Mouse (Mus musculus) granulocyte monocyte progenitor cell, adult 5-6 weeks (primary cell): Measurements from ENCODE around the gene Dazap2. TPM values are rescaled to one million over a fixed set of nuclear protein-coding genes. Genes with fewer than 3 reads are reported as not detected.
A peak's percentile ranks its signal among the peaks of the same experiment; 100 is the strongest.

Experiments
- ATAC-seq: replicated peaks from 2 replicates; pipeline ENCODE4 v1.8.0; 2016; ENCODE audit warnings: mild to moderate bottlenecking, moderate TSS enrichment, inconsistent platforms; ENCODE audit not compliant: poor library complexity, severe bottlenecking
- total RNA-seq, 2 experiments: library from RNA; stranded (forward) in 1 of 2; stranded (reverse) in 1 of 2; fragments of 200-712, 200-1000 nt in 1 of 2; fragments of >200 nt in 1 of 2; fragmentation: Nextera tagmentation in 1 of 2; gene quantifications; 2 replicates each; pipeline ENCODE4 v1.2.3; 2014 to 2017

The Dazap2 gene
- total RNA-seq, 2 experiments from 2014 or later, result 155 to 252 TPM

- ATAC-seq, result peak; percentile 71
These were observed 54.2 kb downstream of the Dazap2 start, which contains the start of gene Bin2 for GRCm38 (mm10) chr15:100669337-100669736. Gene Bin2 (minus strand): TSS chr15:100669553.

DNA sequence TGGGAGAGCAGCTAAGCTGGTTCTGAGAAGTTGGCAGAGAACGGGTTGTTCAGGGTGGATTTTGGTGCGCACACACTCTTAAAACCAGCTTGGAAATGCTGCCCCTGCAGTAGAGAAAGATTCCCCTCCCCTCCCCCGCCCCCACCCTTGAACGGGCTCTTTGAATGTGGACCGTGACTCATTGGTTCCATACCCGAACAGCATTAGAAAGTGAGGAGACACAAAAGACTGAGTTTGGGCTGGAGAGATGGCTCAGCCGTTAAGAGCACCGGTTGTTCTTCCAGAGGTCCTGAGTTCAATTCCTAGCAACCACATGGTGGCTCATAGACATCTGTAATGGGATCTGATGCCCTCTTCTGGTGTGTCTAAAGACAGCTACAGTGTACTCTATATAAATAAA lies 54.9 kb downstream of the Dazap2 start:
- ATAC-seq, result no peak

Other genes starting within 250 kb of the Dazap2 start
- not detected in 2 replicates for gene Gm5475, start 193.2 kb upstream of the Dazap2 start, total RNA-seq (2014; fragmentation: Nextera tagmentation)
- gene Gm5475, start 193.2 kb upstream of the Dazap2 start, total RNA-seq (2017), result not detected in 2 replicates
- gene Slc11a2, start 190.3 kb upstream of the Dazap2 start, total RNA-seq (2014; fragmentation: Nextera tagmentation), result 10.2 and 10.3 TPM in 2 replicates
- 8.6 and 8.9 TPM in 2 replicates for gene Slc11a2, start 190.3 kb upstream of the Dazap2 start, total RNA-seq (2017)
- 42.5 and 46.2 TPM in 2 replicates for gene Letmd1, start 146.3 kb upstream of the Dazap2 start, total RNA-seq (2014; fragmentation: Nextera tagmentation)
- 25.7 and 34.0 TPM in 2 replicates for gene Letmd1, start 146.3 kb upstream of the Dazap2 start, total RNA-seq (2017)
- gene Csrnp2, start 119.9 kb upstream of the Dazap2 start, total RNA-seq (2014; fragmentation: Nextera tagmentation), result 1.1 and 2.5 TPM in 2 replicates
- 1.6 and 2.0 TPM in 2 replicates for gene Csrnp2, start 119.9 kb upstream of the Dazap2 start, total RNA-seq (2017)
- gene Tfcp2, start 63.3 kb upstream of the Dazap2 start, total RNA-seq (2014; fragmentation: Nextera tagmentation), result 4.9 and 12.8 TPM in 2 replicates
- 8.3 and 10.0 TPM in 2 replicates for gene Tfcp2, start 63.3 kb upstream of the Dazap2 start, total RNA-seq (2017)
- not detected in 2 replicates for gene Pou6f1, start 15.4 kb upstream of the Dazap2 start, total RNA-seq (2014; fragmentation: Nextera tagmentation)
- 0.46 TPM in 1 of 2 replicates, not detected in the other for gene Pou6f1, start 15.4 kb upstream of the Dazap2 start, total RNA-seq (2017)
- 5.4 and 6.1 TPM in 2 replicates for gene Smagp, start 21.6 kb downstream of the Dazap2 start, total RNA-seq (2014; fragmentation: Nextera tagmentation)
- gene Smagp, start 21.6 kb downstream of the Dazap2 start, total RNA-seq (2017), result not detected in 2 replicates
- gene Bin2, start 54.2 kb downstream of the Dazap2 start, total RNA-seq (2014; fragmentation: Nextera tagmentation), result 114 TPM in 2 replicates
- 98.3 and 98.8 TPM in 2 replicates for gene Bin2, start 54.2 kb downstream of the Dazap2 start, total RNA-seq (2017)
- 4.7 and 7.9 TPM in 2 replicates for gene Cela1, start 72.6 kb downstream of the Dazap2 start, total RNA-seq (2014; fragmentation: Nextera tagmentation)
- gene Cela1, start 72.6 kb downstream of the Dazap2 start, total RNA-seq (2017), result 2.3 and 2.5 TPM in 2 replicates
- gene Galnt6, start 114.0 kb downstream of the Dazap2 start, total RNA-seq (2014; fragmentation: Nextera tagmentation), result 25.4 and 27.4 TPM in 2 replicates
- gene Galnt6, start 114.0 kb downstream of the Dazap2 start, total RNA-seq (2017), result 32.5 and 44.6 TPM in 2 replicates
- 11.3 and 23.0 TPM in 2 replicates for gene Slc4a8, start 146.4 kb downstream of the Dazap2 start, total RNA-seq (2014; fragmentation: Nextera tagmentation)
- 26.9 and 34.5 TPM in 2 replicates for gene Slc4a8, start 146.4 kb downstream of the Dazap2 start, total RNA-seq (2017)